Mouse (Mus musculus) stomach, postnatal 0 days (tissue): ENCODE results near the gene Csgalnact2. TPM values are rescaled to one million over a fixed set of nuclear protein-coding genes. Genes with fewer than 3 reads are reported as not detected.

Experiments used
- ATAC-seq: fragments of 200-750 bp; cut with Nextera tagmentation; 2 replicates; pipeline ENCODE4 v1.8.0; 2017; ENCODE audit not compliant: low FRiP score, low TSS enrichment
- DNase-seq: peaks from one replicate; pipeline ENCODE4 v3.0.0-alpha.2; 2016; ENCODE audit warnings: low spot score
- H3K27ac ChIP-seq: fragments of 300-500 bp; sonication (generic); replicated peaks from 2 replicates; pipeline ENCODE4 v1.5.1; 2014; ENCODE audit warnings: mild to moderate bottlenecking, control low read depth
- H3K27me3 ChIP-seq: fragments of 300-500 bp; sonication (generic); 2 replicates; pipeline ENCODE4 v1.6.1; 2014; ENCODE audit warnings: low read length; ENCODE audit not compliant: control insufficient read depth, insufficient read depth
- H3K36me3 ChIP-seq: fragments of 300-500 bp; sonication (generic); 2 replicates; pipeline ENCODE4 v1.6.1; 2014; ENCODE audit warnings: low read length, mixed read lengths; ENCODE audit not compliant: control insufficient read depth, insufficient read depth
- H3K4me1 ChIP-seq: fragments of 300-500 bp; sonication (generic); replicated peaks from 2 replicates; pipeline ENCODE4 v1.6.1; 2014; ENCODE audit warnings: antibody characterized with exemption; ENCODE audit not compliant: control insufficient read depth, insufficient read depth
- H3K4me2 ChIP-seq: fragments of 300-500 bp; sonication (generic); replicated peaks from 2 replicates; pipeline ENCODE4 v1.6.1; 2014; ENCODE audit warnings: low read depth, mild to moderate bottlenecking, control low read depth, moderate library complexity
- H3K4me3 ChIP-seq: fragments of 300-500 bp; sonication (generic); 2 replicates; pipeline ENCODE4 v1.5.1; 2014; ENCODE audit warnings: low read depth, low read length, control low read depth
- H3K9ac ChIP-seq: fragments of 300-500 bp; sonication (generic); 2 replicates; pipeline ENCODE4 v1.6.1; 2014; ENCODE audit warnings: mild to moderate bottlenecking, low read length, control low read depth, mixed read lengths
- H3K9me3 ChIP-seq: fragments of 300-500 bp; sonication (generic); 2 replicates; pipeline ENCODE4 v1.6.1; 2016; ENCODE audit warnings: low read length; ENCODE audit not compliant: control insufficient read depth
- CTCF ChIP-seq: IDR thresholded peaks from 2 replicates; pipeline ENCODE4 v1.5.1; 2016; ENCODE audit warnings: antibody characterized with exemption, low read depth, mild to moderate bottlenecking, moderate library complexity
- EP300 ChIP-seq: optimal IDR thresholded peaks from 2 replicates; pipeline ENCODE3; 2016; ENCODE audit warnings: antibody characterized with exemption
- WGBS: fragments of 180-500 bp; shearing (Covaris S2); extraction: QIAGEN DNeasy Blood & Tissue Kit; methylation state at CpG from one replicate; pipeline ENCODE4 v1.1.7; 2014; 5-methylcytosine and 5-hydroxymethylcytosine counted together
- polyA plus RNA-seq: library from polyadenylated mRNA; unstranded; fragments of >200 nt; fragmentation: Nextera tagmentation; extraction: Ambion mirVana; gene quantifications from 2 replicates; pipeline ENCODE4 v1.2.1, GENCODE M21; 2015

Csgalnact2 gene
- polyA plus RNA-seq, 1 experiment from 2014 or later: 10.5 TPM

- Histone ChIP-seq H3K27ac (no peak overlapping the region), H3K9ac (no peak overlapping the region), H3K27me3 (no peaks in the 10 kb centered on the region), H3K4me2 (no peak overlapping the region), H3K4me1 (no peaks in the 10 kb centered on the region), H3K36me3 (no peaks in the 10 kb centered on the region), H3K4me3 (no peak overlapping the region), H3K9me3 (no peaks in the 10 kb centered on the region)
- ATAC-seq (peak; percentile 81), DNase-seq (peak; percentile 77)
- peak; percentile 100 for TF ChIP-seq CTCF
- TF ChIP-seq EP300: no peak
- WGBS: 51% methylated on average over 13 of the region's 13 CpGs
Measured at GRCm38 (mm10) chr6:118179316-118180084, 40.6 kb upstream of the Csgalnact2 start.

GRCm38 (mm10) chr6:118173975-118174328, 35.0 kb upstream of the Csgalnact2 start:
- TF ChIP-seq EP300 (no peak), CTCF (no peak)
- no peaks in the 10 kb centered on the region for H3K4me1 ChIP-seq
- no peaks in the 10 kb centered on the region for H3K36me3 ChIP-seq
- no peaks in the 10 kb centered on the region for H3K27me3 ChIP-seq
- H3K9me3 ChIP-seq: no peaks in the 10 kb centered on the region
- no peak overlapping the region for H3K4me3 ChIP-seq
- DNase-seq (no peak), ATAC-seq (no peak)
- H3K9ac ChIP-seq: no peak overlapping the region
- H3K27ac ChIP-seq: no peak overlapping the region
- no peak overlapping the region for H3K4me2 ChIP-seq
- WGBS: 71% methylated on average over 5 of the region's 5 CpGs

- no peaks in the 10 kb centered on the region for H3K27me3 ChIP-seq
- H3K9ac ChIP-seq: no peak overlapping the region
- H3K27ac ChIP-seq: no peak overlapping the region
- H3K4me2 ChIP-seq: no peak overlapping the region
- no peaks in the 10 kb centered on the region for H3K4me1 ChIP-seq
- DNase-seq: no peak
- H3K4me3 ChIP-seq: no peak overlapping the region
- WGBS: 90% methylated on average over 18 of the region's 18 CpGs
- no peaks in the 10 kb centered on the region for H3K9me3 ChIP-seq
- no peaks in the 10 kb centered on the region for H3K36me3 ChIP-seq
- ATAC-seq: no peak
- TF ChIP-seq CTCF (no peak), EP300 (no peak)
Measured at GRCm38 (mm10) chr6:118173251-118173974, 34.5 kb upstream of the Csgalnact2 start.

GRCm38 (mm10) chr6:118171386-118171785, 32.4 kb upstream of the Csgalnact2 start:
- no peaks in the 10 kb centered on the region for H3K36me3 ChIP-seq
- H3K27me3 ChIP-seq: no peaks in the 10 kb centered on the region
- H3K4me3 ChIP-seq: no peak overlapping the region
- no peak for DNase-seq
- H3K9ac ChIP-seq: no peak overlapping the region
- WGBS: 82% methylated on average over 7 of the region's 7 CpGs
- H3K27ac ChIP-seq: no peak overlapping the region
- H3K4me2 ChIP-seq: no peak overlapping the region
- ATAC-seq: no peak
- H3K4me1 ChIP-seq: no peaks in the 10 kb centered on the region
- no peaks in the 10 kb centered on the region for H3K9me3 ChIP-seq
- TF ChIP-seq EP300 (no peak), CTCF (no peak)

GRCm38 (mm10) chr6:118168106-118168505, 29.2 kb upstream of the Csgalnact2 start:
- no peak overlapping the region for H3K4me3 ChIP-seq
- H3K4me2 ChIP-seq: no peak overlapping the region
- no peaks in the 10 kb centered on the region for H3K36me3 ChIP-seq
- no peak overlapping the region for H3K9ac ChIP-seq
- no peaks in the 10 kb centered on the region for H3K9me3 ChIP-seq
- no peaks in the 10 kb centered on the region for H3K27me3 ChIP-seq
- H3K27ac ChIP-seq: no peak overlapping the region
- H3K4me1 ChIP-seq: no peaks in the 10 kb centered on the region
- ATAC-seq: no peak
- no peak for DNase-seq
- TF ChIP-seq EP300: no peak
- no peak for TF ChIP-seq CTCF
- 88% methylated on average over 14 of the region's 14 CpGs for WGBS

GRCm38 (mm10) chr6:118167013-118167412, 28.1 kb upstream of the Csgalnact2 start:
- H3K4me3 ChIP-seq: no peak overlapping the region
- TF ChIP-seq EP300 (no peak), CTCF (no peak)
- no peak overlapping the region for H3K27ac ChIP-seq
- ATAC-seq (no peak), DNase-seq (no peak)
- H3K36me3 ChIP-seq: no peaks in the 10 kb centered on the region
- no peak overlapping the region for H3K4me2 ChIP-seq
- H3K9me3 ChIP-seq: no peaks in the 10 kb centered on the region
- no peaks in the 10 kb centered on the region for H3K4me1 ChIP-seq
- no peak overlapping the region for H3K9ac ChIP-seq
- H3K27me3 ChIP-seq: no peaks in the 10 kb centered on the region
- 93% methylated on average over 9 of the region's 9 CpGs for WGBS
